Mouse (Mus musculus) hindbrain, postnatal 0 days (tissue): ENCODE measurements around the gene Map1s. TPM values are rescaled to one million over a fixed set of nuclear protein-coding genes. Genes with fewer than 3 reads are reported as not detected.

Experiments used
- ATAC-seq: fragments of 200-750 bp; cut with Nextera tagmentation; 2 replicates; pipeline ENCODE4 v1.8.0; 2017; ENCODE audit warnings: mild to moderate bottlenecking, moderate TSS enrichment, moderate library complexity
- DNase-seq: peaks from one replicate; pipeline ENCODE4 v3.0.0-alpha.2; 2015; ENCODE audit warnings: low spot score
- H3K27ac ChIP-seq: fragments of 300-500 bp; sonication (generic); 2 replicates; pipeline ENCODE4 v1.5.1; 2014; ENCODE audit warnings: mild to moderate bottlenecking
- H3K27me3 ChIP-seq: fragments of 300-500 bp; sonication (generic); 2 replicates; pipeline ENCODE4 v1.6.1; 2014; ENCODE audit warnings: low read length, mixed read lengths; ENCODE audit not compliant: insufficient read depth
- H3K36me3 ChIP-seq: fragments of 300-500 bp; sonication (generic); 2 replicates; pipeline ENCODE4 v1.6.1; 2014; ENCODE audit warnings: low read length, mixed read lengths; ENCODE audit not compliant: insufficient read depth
- H3K4me1 ChIP-seq: fragments of 300-500 bp; sonication (generic); 2 replicates; pipeline ENCODE4 v1.6.1; 2014; ENCODE audit warnings: antibody characterized with exemption, low read length, mixed read lengths; ENCODE audit not compliant: insufficient read depth
- H3K4me2 ChIP-seq: fragments of 300-500 bp; sonication (generic); 2 replicates; pipeline ENCODE4 v1.6.1; 2014; ENCODE audit warnings: low read depth, mild to moderate bottlenecking, low read length, moderate library complexity, mixed read lengths
- H3K4me3 ChIP-seq: fragments of 300-500 bp; sonication (generic); 2 replicates; pipeline ENCODE4 v1.5.1; 2014; ENCODE audit warnings: low read length
- H3K9ac ChIP-seq: fragments of 300-500 bp; sonication (generic); replicated peaks from 2 replicates; pipeline ENCODE4 v1.6.1; 2014; ENCODE audit warnings: mild to moderate bottlenecking, low read length, moderate library complexity, mixed read lengths
- H3K9me3 ChIP-seq: fragments of 300-500 bp; sonication (generic); 2 replicates; pipeline ENCODE4 v1.6.1; 2016; ENCODE audit warnings: low read length, mixed read lengths
- CTCF ChIP-seq: IDR thresholded peaks from 2 replicates; pipeline ENCODE4 v1.5.1; 2016; ENCODE audit warnings: antibody characterized with exemption, control low read depth, low read depth
- WGBS: fragments of 180-500 bp; shearing (Covaris S2); extraction: QIAGEN DNeasy Blood & Tissue Kit; methylation state at CpG from one replicate; pipeline ENCODE4 v1.1.7; 2014; 5-methylcytosine and 5-hydroxymethylcytosine counted together
- polyA plus RNA-seq: library from polyadenylated mRNA; unstranded; fragments of >200 nt; fragmentation: Nextera tagmentation; extraction: Ambion mirVana; gene quantifications from 2 replicates; pipeline ENCODE4 v1.2.1, GENCODE M21; 2015
- total RNA-seq: library from RNA; depleted of rRNA; stranded (reverse); fragments of >200 nt; gene quantifications from 2 replicates; pipeline ENCODE4 v1.2.3, GENCODE M21; 2014

Gene Map1s
- total and polyA plus RNA-seq, 2 experiments from 2014 or later = 54.4 to 98.6 TPM

- Histone ChIP-seq H3K4me1 (peaks cover 15% of the 10 kb centered on the region), H3K4me3 (no peak overlapping the region), H3K4me2 (no peak overlapping the region), H3K36me3 (no peaks in the 10 kb centered on the region), H3K9ac (0 out of 2 replicates have a peak overlapping the region, but pooled peaks have one; percentile 17), H3K9me3 (no peaks in the 10 kb centered on the region), H3K27ac (peak overlapping the region; percentile 69; the same call in 1 of the 2 replicates), H3K27me3 (no peaks in the 10 kb centered on the region)
- TF ChIP-seq CTCF = no peak
- DNase-seq (no peak), ATAC-seq (no peak)
- WGBS = 41% methylated on average over 5 of the region's 5 CpGs
Observed at GRCm38 (mm10) chr8:70869199-70869571, 36.5 kb upstream of the Map1s start.

DNA sequence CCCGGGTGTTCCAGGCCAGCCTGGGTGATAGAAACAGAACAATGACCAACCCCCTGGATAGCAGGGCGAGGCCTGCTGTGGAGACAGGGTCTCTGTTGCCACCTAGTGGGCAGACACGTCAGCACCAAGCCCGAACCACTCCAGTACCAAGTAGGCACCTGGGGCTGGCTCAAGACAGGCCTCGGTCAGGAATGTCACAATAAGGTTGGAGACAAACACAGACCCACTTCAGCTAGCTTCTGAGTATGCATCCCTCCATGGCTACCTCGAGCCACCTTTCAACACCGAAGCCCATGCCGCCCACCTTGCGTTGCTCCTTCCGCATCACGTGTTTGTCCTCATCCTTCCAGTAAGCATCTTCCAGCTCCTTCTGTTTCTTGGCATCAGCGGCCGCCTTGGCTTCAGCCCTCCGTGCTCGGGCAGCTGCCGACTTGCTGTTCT lies 36.1 kb upstream of the Map1s start:
- TF ChIP-seq CTCF = peak; percentile 94

DNA sequence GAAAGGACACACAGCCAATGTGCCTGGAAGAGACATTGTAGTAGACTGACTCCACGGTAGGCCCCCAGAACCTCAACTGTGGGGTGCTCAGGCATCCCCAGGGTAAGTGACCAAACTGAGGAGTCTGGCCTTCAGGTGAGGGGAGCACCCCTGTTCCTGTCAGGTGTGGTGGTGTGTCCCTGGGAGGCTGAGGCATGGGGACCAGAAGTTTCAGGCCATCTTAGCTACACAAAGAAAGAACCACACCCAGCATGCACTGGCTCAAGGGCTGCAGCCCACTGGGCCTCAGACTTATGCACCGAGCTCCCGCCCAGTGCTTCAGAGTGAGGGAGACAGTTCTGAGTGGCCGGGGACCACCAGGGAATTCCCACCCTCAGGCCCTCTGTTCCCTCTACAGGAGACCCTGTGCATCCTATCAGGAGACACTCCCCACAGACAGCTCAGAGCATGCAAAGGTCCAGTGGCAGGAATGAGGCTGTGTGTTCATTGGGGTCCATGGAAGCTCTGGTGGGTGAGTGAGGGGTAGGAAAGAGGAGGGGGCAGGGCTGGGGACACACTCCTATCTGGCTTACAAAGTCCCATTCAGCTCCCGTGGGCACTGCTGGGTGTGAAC lies 34.4 kb upstream of the Map1s start:
- no peak for DNase-seq

More for the DNA sequence above, 36.1 kb upstream of the Map1s start:
- peak overlapping the region; percentile 69; the same call in 1 of the 2 replicates for H3K27ac ChIP-seq
- ATAC-seq (peak; percentile 13; the same call in 1 of the 2 replicates), DNase-seq (peak; percentile 86)
- H3K9me3 ChIP-seq = no peaks in the 10 kb centered on the region
- no peaks in the 10 kb centered on the region for H3K36me3 ChIP-seq
- 39% methylated on average over 16 of the region's 16 CpGs for WGBS
- no peaks in the 10 kb centered on the region for H3K27me3 ChIP-seq
- no peak overlapping the region for H3K9ac ChIP-seq
- H3K4me3 ChIP-seq = no peak overlapping the region
- peaks cover 15% of the 10 kb centered on the region for H3K4me1 ChIP-seq
- no peak overlapping the region for H3K4me2 ChIP-seq

DNA sequence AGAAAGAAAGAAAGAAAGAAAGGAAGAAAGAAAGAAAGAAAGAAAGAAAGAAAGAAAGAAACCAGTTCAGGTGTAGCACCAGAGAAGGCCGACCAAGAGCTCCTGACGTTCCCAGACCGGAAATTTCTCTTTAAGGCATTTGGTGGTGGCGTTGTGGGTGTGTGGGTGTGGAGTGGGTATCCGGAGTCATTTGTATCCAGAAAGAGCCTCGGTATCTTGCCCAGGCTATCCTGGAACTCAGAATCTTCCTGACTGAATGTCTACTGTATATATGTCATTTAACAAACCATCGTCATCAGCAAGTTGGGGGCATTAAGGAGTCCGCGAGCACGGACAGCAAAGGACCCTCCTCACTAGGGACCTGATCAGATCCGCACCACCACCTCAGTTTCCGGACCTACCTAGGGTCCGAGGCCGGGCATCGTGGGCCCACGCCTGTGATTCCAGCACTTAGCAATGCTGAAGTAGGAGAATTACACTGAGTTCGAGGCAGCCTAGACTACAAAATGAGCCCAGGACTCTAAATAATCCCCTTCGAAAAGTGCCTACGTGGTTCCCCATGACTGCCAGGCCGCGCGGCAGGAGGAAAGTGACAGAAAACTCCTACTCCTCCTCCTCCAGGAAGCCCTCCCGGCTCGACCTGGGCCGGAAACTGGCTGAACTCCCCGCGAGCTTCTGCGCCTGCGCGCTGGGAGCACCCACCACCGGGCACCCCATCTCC lies 32.9 kb upstream of the Map1s start:
- WGBS = 6% methylated on average over 31 of the region's 31 CpGs
- no peaks in the 10 kb centered on the region for H3K36me3 ChIP-seq
- peak overlapping the region; percentile 84 for H3K27ac ChIP-seq
- H3K4me2 ChIP-seq = peak overlapping the region; percentile 97
- H3K27me3 ChIP-seq = no peaks in the 10 kb centered on the region
- peaks cover 8% of the 10 kb centered on the region; the same call in 1 of the 2 replicates for H3K4me1 ChIP-seq
- DNase-seq (no peak), ATAC-seq (no peak)
- no peaks in the 10 kb centered on the region for H3K9me3 ChIP-seq
- peak overlapping the region; percentile 92 for H3K4me3 ChIP-seq
- H3K9ac ChIP-seq = peak overlapping the region; percentile 70
- TF ChIP-seq CTCF = no peak

More for the DNA sequence above, 34.4 kb upstream of the Map1s start:
- no peak for TF ChIP-seq CTCF
- H3K27ac ChIP-seq = no peak overlapping the region
- no peaks in the 10 kb centered on the region for H3K27me3 ChIP-seq
- H3K9me3 ChIP-seq = no peaks in the 10 kb centered on the region
- H3K4me2 ChIP-seq = no peak overlapping the region
- 85% methylated on average over 5 of the region's 5 CpGs for WGBS
- peaks cover 10% of the 10 kb centered on the region; the same call in 1 of the 2 replicates for H3K4me1 ChIP-seq
- H3K36me3 ChIP-seq = no peaks in the 10 kb centered on the region
- no peak overlapping the region for H3K4me3 ChIP-seq
- no peak overlapping the region for H3K9ac ChIP-seq
- no peak for ATAC-seq

- ATAC-seq = peak; percentile 92
- under 1% methylated on average over 46 of the region's 46 CpGs for WGBS
Observed at GRCm38 (mm10) chr8:70873364-70873985, 32.3 kb upstream of the Map1s start, which contains the start of gene Ccdc124. Gene Ccdc124, minus strand, starts transcription at chr8:70873935.

DNA sequence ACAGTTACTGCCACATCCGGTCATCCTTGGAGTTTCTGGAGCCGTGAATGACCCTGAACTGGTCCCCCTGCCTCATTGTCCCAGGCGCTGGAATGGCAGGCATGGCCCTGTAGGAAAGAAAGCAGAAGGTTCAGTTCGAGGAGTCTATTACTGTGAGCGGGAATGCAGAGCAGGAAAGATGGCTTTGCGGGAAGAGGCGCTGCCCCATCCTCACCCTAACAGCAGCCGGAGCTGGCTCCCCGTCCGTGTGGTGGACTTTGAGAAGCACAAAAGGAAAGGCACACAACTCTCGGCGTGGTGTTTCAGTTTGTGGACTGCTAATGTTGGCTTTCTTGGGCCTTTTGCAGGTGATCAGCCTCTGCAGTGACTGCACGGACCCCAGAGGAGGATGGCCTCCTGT lies 31.3 kb upstream of the Map1s start:
- no peak overlapping the region for H3K27ac ChIP-seq
- ATAC-seq (no peak), DNase-seq (no peak)
- no peaks in the 10 kb centered on the region for H3K27me3 ChIP-seq
- H3K4me3 ChIP-seq = no peak overlapping the region
- TF ChIP-seq CTCF = no peak
- H3K9ac ChIP-seq = 0 out of 2 replicates have a peak overlapping the region, but pooled peaks have one; percentile 70
- WGBS = 87% methylated on average over 13 of the region's 13 CpGs
- H3K36me3 ChIP-seq = no peaks in the 10 kb centered on the region
- peaks cover 4% of the 10 kb centered on the region; the same call in 1 of the 2 replicates for H3K4me1 ChIP-seq
- H3K4me2 ChIP-seq = no peak overlapping the region
- no peaks in the 10 kb centered on the region for H3K9me3 ChIP-seq

More at GRCm38 (mm10) chr8:70873364-70873985, 32.3 kb upstream of the Map1s start, which contains the start of gene Ccdc124:
- Histone ChIP-seq H3K27ac (peak within 1 kb of the TSS; percentile 84), H3K9me3 (no peaks in the 10 kb centered on the region), H3K36me3 (no peaks in the 10 kb centered on the region), H3K4me3 (peak within 1 kb of the TSS; percentile 92), H3K27me3 (no peaks in the 10 kb centered on the region), H3K9ac (peak within 1 kb of the TSS; percentile 70), H3K4me2 (peak within 1 kb of the TSS; percentile 97), H3K4me1 (peaks cover 8% of the 10 kb centered on the region; the same call in 1 of the 2 replicates)
- peak; percentile 97 for DNase-seq
- TF ChIP-seq CTCF = peak; percentile 95
